Mouse (Mus musculus) lung, embryonic 14.5 days (tissue): ENCODE results near the gene Ttbk2. TPM values are rescaled to one million over a fixed set of nuclear protein-coding genes. Genes with fewer than 3 reads are reported as not detected.

ENCODE experiments used
- ATAC-seq: fragments of 200-750 bp; cut with Nextera tagmentation; 2 replicates; pipeline ENCODE4 v1.8.0; 2017; ENCODE audit warnings: mild to moderate bottlenecking, moderate TSS enrichment, moderate library complexity; ENCODE audit not compliant: insufficient read depth
- DNase-seq: peaks from one replicate; pipeline ENCODE4 v3.0.0-alpha.2; 2015
- H3K27ac ChIP-seq: fragments of 300-500 bp; sonication (generic); 2 replicates; pipeline ENCODE4 v1.5.1; 2014; ENCODE audit warnings: low read depth, mild to moderate bottlenecking, moderate library complexity
- H3K27me3 ChIP-seq: fragments of 300-500 bp; sonication (generic); 2 replicates; pipeline ENCODE4 v1.6.1; 2014; ENCODE audit warnings: low read length, control low read depth; ENCODE audit not compliant: insufficient read depth
- H3K36me3 ChIP-seq: fragments of 300-500 bp; sonication (generic); 2 replicates; pipeline ENCODE4 v1.6.1; 2014; ENCODE audit warnings: control low read depth; ENCODE audit not compliant: insufficient read depth
- H3K4me1 ChIP-seq: fragments of 300-500 bp; sonication (generic); 2 replicates; pipeline ENCODE4 v1.6.1; 2014; ENCODE audit warnings: antibody characterized with exemption, control low read depth; ENCODE audit not compliant: insufficient read depth
- H3K4me2 ChIP-seq: fragments of 300-500 bp; sonication (generic); 2 replicates; pipeline ENCODE4 v1.6.1; 2014; ENCODE audit warnings: mild to moderate bottlenecking
- H3K4me3 ChIP-seq: fragments of 300-500 bp; sonication (generic); 2 replicates; pipeline ENCODE4 v1.5.1; 2014; ENCODE audit warnings: low read depth, low read length
- H3K9ac ChIP-seq: fragments of 300-500 bp; sonication (generic); 2 replicates; pipeline ENCODE4 v1.6.1; 2014
- H3K9me3 ChIP-seq: fragments of 300-500 bp; sonication (generic); 2 replicates; pipeline ENCODE4 v1.6.1; 2016; ENCODE audit warnings: low read depth, low read length, control low read depth
- CTCF ChIP-seq: IDR thresholded peaks from 2 replicates; pipeline ENCODE4 v1.5.1; 2016; ENCODE audit warnings: antibody characterized with exemption, low read depth
- WGBS: fragments of 180-500 bp; shearing (Covaris S2); extraction: QIAGEN DNeasy Blood & Tissue Kit; methylation state at CpG from one replicate; pipeline ENCODE4 v1.1.7; 2014; 5-methylcytosine and 5-hydroxymethylcytosine counted together
- polyA plus RNA-seq: library from polyadenylated mRNA; unstranded; fragments of >200 nt; fragmentation: Nextera tagmentation; extraction: Ambion mirVana; gene quantifications from 2 replicates; pipeline ENCODE4 v1.2.1, GENCODE M21; 2014

Gene Ttbk2
- polyA plus RNA-seq, 1 experiment from 2014 or later, result 5.5 TPM

- Histone ChIP-seq H3K27me3 (no peaks in the 10 kb centered on the region), H3K4me2 (no peak overlapping the region), H3K4me1 (no peaks in the 10 kb centered on the region), H3K27ac (no peak overlapping the region), H3K9me3 (no peaks in the 10 kb centered on the region), H3K9ac (no peak overlapping the region), H3K4me3 (no peak overlapping the region), H3K36me3 (peaks cover 97% of the 10 kb centered on the region)
- TF ChIP-seq CTCF, result no peak
- DNase-seq, result no peak
- WGBS, result 63% methylated on average over 4 of the region's 4 CpGs
- no peak for ATAC-seq
These were observed 126.8 kb downstream of the Ttbk2 start for GRCm38 (mm10) chr2:120723621-120724020.

DNA sequence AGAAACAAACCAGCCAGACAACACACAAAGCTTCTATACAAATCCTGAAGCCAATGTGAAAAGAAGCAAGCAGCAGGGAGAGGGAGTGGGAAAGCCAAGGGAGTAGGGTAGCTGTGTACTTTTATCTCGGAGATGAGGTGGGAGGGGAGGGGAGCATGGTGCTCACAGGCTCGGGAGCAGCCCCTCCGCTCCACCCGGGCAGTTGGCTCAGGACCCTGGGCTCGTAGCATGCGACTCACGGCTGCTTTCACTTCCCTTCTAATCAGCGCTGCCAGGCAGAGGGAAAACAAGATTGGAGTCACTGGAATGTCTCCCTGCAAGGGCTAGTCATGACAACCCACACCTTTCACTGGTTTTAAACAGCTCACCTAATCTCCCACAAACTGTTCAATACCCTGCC is 127.9 kb downstream of the Ttbk2 start:
- H3K27ac ChIP-seq, result no peak overlapping the region
- no peak overlapping the region for H3K4me3 ChIP-seq
- no peak overlapping the region for H3K9ac ChIP-seq
- no peaks in the 10 kb centered on the region for H3K27me3 ChIP-seq
- peaks cover 97% of the 10 kb centered on the region for H3K36me3 ChIP-seq
- no peak overlapping the region for H3K4me2 ChIP-seq
- H3K9me3 ChIP-seq, result no peaks in the 10 kb centered on the region
- no peak for ATAC-seq
- H3K4me1 ChIP-seq, result no peaks in the 10 kb centered on the region
- 76% methylated on average over 8 of the region's 8 CpGs for WGBS
- no peak for DNase-seq
- TF ChIP-seq CTCF, result no peak

DNA sequence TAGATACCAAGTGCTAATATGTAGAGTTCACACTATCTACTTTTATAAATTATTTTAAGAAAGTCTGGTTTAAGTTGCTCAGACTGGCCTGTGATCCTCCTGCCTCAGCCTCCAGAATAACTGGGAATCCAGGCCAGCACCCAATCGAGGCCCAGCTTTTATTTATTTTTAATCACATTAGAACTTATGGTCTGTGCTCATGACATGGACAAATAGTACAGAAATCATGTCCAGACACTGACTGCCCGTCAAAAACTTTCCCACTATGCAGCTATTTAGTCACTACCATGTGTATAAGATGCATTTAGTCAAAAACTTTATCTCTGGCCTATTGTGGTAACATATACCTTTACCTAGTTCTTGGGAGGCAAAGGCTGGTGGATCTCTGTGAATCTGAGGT is 128.5 kb downstream of the Ttbk2 start:
- no peaks in the 10 kb centered on the region for H3K4me1 ChIP-seq
- ATAC-seq (no peak), DNase-seq (no peak)
- H3K4me2 ChIP-seq, result no peak overlapping the region
- 90% methylated on average over 2 of the region's 2 CpGs for WGBS
- no peak overlapping the region for H3K27ac ChIP-seq
- TF ChIP-seq CTCF, result no peak
- peaks cover 97% of the 10 kb centered on the region for H3K36me3 ChIP-seq
- no peaks in the 10 kb centered on the region for H3K9me3 ChIP-seq
- no peaks in the 10 kb centered on the region for H3K27me3 ChIP-seq
- H3K4me3 ChIP-seq, result no peak overlapping the region
- no peak overlapping the region for H3K9ac ChIP-seq

GRCm38 (mm10) chr2:120720821-120721220 is 129.6 kb downstream of the Ttbk2 start:
- Histone ChIP-seq H3K27me3 (no peaks in the 10 kb centered on the region), H3K4me3 (no peak overlapping the region), H3K27ac (no peak overlapping the region), H3K9me3 (no peaks in the 10 kb centered on the region), H3K4me2 (no peak overlapping the region), H3K36me3 (peaks cover 96% of the 10 kb centered on the region), H3K4me1 (no peaks in the 10 kb centered on the region), H3K9ac (no peak overlapping the region)
- no peak for ATAC-seq
- WGBS, result 87% methylated on average over 6 of the region's 6 CpGs
- TF ChIP-seq CTCF, result no peak
- no peak for DNase-seq

DNA sequence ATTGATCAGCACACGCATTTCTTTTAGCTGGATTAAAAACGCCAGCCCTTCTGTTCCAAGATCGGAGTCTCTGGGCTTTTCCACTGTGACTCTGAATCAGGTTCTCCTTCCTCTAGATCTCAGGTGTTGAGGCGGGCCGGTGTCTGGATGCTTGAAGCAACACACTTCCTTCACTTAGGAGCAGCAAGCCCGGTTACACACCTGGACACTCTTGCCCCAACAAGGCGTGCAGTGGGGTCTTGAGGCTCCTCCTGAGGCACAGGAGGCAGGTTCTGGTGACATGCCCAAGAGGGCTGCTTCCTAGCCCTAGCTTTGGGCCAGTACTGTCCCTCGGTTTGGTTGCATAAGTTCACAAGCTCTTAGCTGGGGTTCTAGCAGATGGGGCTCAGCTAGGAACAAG is 131.9 kb downstream of the Ttbk2 start:
- Histone ChIP-seq H3K9me3 (no peaks in the 10 kb centered on the region), H3K4me1 (no peaks in the 10 kb centered on the region), H3K4me3 (no peak overlapping the region), H3K27ac (no peak overlapping the region), H3K27me3 (no peaks in the 10 kb centered on the region), H3K9ac (no peak overlapping the region), H3K4me2 (no peak overlapping the region), H3K36me3 (peaks cover 93% of the 10 kb centered on the region)
- ATAC-seq (no peak), DNase-seq (no peak)
- TF ChIP-seq CTCF, result no peak
- 92% methylated on average over 8 of the region's 8 CpGs for WGBS

- DNase-seq (no peak), ATAC-seq (no peak)
- Histone ChIP-seq H3K4me3 (no peak overlapping the region), H3K4me2 (no peak overlapping the region), H3K9me3 (no peaks in the 10 kb centered on the region), H3K4me1 (no peaks in the 10 kb centered on the region), H3K27ac (no peak overlapping the region), H3K36me3 (peaks cover 74% of the 10 kb centered on the region), H3K9ac (no peak overlapping the region), H3K27me3 (no peaks in the 10 kb centered on the region)
- no peak for TF ChIP-seq CTCF
- WGBS, result 93% methylated on average over 3 of the region's 3 CpGs
These were observed 137.0 kb downstream of the Ttbk2 start for GRCm38 (mm10) chr2:120713441-120713840.

GRCm38 (mm10) chr2:120710948-120711347 is 139.5 kb downstream of the Ttbk2 start:
- no peak overlapping the region for H3K9ac ChIP-seq
- H3K4me2 ChIP-seq, result no peak overlapping the region
- 83% methylated on average over 3 of the region's 3 CpGs for WGBS
- ATAC-seq (no peak), DNase-seq (no peak)
- no peak overlapping the region for H3K4me3 ChIP-seq
- H3K27ac ChIP-seq, result no peak overlapping the region
- TF ChIP-seq CTCF, result no peak
- no peaks in the 10 kb centered on the region for H3K4me1 ChIP-seq
- peaks cover 55% of the 10 kb centered on the region for H3K36me3 ChIP-seq
- H3K27me3 ChIP-seq, result no peaks in the 10 kb centered on the region
- H3K9me3 ChIP-seq, result no peaks in the 10 kb centered on the region

DNA sequence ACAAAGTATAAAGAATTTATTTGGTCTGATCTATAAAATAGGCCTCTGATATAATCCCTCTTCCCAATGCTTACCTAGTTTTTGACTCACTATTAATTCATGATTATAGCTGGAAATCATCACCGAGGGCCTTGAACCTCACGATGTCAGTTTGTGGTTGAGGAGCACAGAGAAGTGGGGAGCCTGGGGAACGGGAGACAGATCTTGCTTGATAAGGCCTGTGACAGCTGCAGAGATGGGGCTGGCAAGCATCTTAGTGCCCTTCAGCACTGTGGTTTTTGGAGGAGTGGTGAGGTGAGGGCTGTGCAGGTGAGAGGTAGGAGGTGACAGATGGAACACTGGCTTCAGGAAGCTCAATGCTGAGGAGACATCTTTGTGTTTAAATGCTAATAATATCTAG is 140.2 kb downstream of the Ttbk2 start:
- peaks cover 50% of the 10 kb centered on the region for H3K36me3 ChIP-seq

More for the DNA sequence above, 140.2 kb downstream of the Ttbk2 start:
- Histone ChIP-seq H3K27me3 (no peaks in the 10 kb centered on the region), H3K4me1 (no peaks in the 10 kb centered on the region), H3K4me3 (no peak overlapping the region), H3K9ac (no peak overlapping the region), H3K4me2 (no peak overlapping the region), H3K9me3 (no peaks in the 10 kb centered on the region), H3K27ac (no peak overlapping the region)
- TF ChIP-seq CTCF, result no peak
- ATAC-seq (no peak), DNase-seq (no peak)
- WGBS, result 78% methylated on average over 3 of the region's 3 CpGs
